Mouse (Mus musculus): Measurements from ENCODE around the gene Strap. TPM values are rescaled to one million over a fixed set of nuclear protein-coding genes. Genes with fewer than 3 reads are reported as not detected.
"Not testable (repeated sequence)": the region's sequence is repeated elsewhere in the genome, so short reads cannot be mapped to it uniquely, and the experiment has no call there.

Strap gene
- 111 and 113 TPM in 2 replicates for total RNA-seq (2021)
- long read RNA-seq, experiment 1, transcript Strap-201 (10 exons, 2,650 nt) = major isoform, 198 of 208 reads
- long read RNA-seq, experiment 1, partial matches to known transcripts = 3 of 208 reads
- long read RNA-seq, experiment 1, other reads (novel, unspliced or antisense) = 7 of 208 reads
- long read RNA-seq, experiment 2, transcript Strap-201 (10 exons, 2,650 nt) = major isoform, 118 of 130 reads
- long read RNA-seq, experiment 2, partial matches to known transcripts = 7 of 130 reads
- long read RNA-seq, experiment 2, other reads (novel, unspliced or antisense) = 5 of 130 reads

GRCm38 (mm10) chr6:137734846-137735609 lies at the start of gene Strap:
Gene Strap, plus strand, starts transcription at chr6:137735078.
- peak; percentile 97 for DNase-seq

DNA sequence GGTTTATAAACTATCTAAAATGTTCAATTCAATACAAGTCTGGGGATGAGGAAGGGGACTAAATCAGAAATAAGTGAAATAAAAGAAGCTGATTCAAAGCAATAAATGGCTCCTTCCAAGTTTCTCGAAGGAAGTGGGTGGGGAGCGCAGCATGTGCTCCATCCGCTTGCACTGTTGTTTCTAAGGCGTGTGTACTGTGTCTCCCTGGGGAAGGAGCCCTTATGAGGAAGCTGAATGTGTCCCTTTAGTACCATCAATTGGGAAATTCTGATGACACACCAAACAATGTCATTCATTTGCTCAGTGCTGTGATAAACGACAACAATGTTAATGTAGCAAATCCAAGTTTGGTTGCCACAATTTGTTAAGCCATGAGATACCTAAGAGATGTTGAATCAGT lies 47.2 kb upstream of the Strap start:
- DNase-seq = no peak

- no peak for DNase-seq
Observed at GRCm38 (mm10) chr6:137688079-137688478, 46.8 kb upstream of the Strap start.

GRCm38 (mm10) chr6:137688506-137689105 lies 46.3 kb upstream of the Strap start:
- DNase-seq = peak; percentile 26

DNA sequence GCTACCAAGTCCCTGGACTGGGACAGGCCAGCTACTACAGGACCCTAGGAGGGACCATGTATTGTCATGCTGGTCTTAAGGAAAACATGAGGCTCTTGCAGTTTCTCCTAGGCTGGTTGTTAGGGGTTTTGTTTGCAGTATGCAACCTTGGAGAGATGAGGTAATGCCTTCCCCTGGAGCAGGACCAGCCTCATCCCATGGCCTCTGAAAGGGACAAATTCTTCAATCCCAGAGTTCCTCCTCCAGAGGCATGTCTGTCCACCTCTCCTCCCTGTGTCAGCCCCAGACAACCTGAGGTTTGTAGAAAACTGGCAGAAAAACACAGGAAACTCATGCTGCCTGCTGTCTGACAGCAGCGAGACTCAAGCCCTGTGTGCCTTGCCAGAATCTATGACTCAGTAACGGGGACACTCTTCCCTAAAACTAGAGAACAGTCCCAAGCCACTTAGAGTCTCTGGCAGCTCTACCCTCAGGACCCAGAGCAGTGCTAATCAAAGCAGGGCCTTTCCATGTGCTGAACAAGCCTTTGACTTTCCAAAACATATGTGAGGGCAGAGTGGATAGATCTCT lies 44.2 kb upstream of the Strap start:
- peak; percentile 58 for DNase-seq

DNA sequence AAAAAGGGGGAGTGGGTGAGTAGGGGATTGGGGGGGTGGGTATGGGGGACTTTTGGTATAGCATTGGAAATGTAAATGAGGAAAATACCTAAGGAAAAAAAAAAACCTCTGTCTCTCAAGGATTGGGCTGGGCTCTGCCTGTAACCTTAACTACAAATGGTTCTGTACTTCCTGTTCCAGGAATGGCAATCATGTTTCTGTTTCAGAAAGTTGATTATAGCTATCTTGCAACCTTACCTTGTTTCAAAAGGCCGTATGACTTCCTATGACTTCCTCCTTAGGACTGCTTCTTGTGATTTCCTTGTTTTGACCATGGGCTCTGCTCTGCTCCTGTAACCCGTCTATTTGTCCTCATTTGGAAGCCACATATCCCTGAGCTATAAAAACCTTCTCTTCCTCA lies 40.6 kb upstream of the Strap start:
- DNase-seq = no peak

DNA sequence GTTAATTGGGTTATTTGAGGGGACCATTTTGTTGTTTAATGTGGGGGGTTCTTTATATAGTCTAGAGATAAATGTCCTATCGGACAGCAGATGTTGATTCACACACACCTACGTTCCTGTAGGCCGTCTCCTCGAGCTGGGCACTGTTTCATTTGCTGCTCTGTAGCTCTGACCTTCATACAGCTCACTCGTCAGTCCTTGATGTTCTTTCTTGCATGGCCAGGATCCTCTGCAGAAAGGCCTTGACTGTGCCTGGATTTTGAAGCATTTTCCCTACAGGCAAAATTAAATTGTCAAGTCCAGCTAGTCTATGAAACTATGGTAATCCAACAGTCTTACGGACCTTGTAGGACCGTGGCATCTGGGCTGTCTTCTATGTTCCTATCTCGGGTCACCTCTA lies 39.8 kb upstream of the Strap start:
- DNase-seq = peak; percentile 46

DNA sequence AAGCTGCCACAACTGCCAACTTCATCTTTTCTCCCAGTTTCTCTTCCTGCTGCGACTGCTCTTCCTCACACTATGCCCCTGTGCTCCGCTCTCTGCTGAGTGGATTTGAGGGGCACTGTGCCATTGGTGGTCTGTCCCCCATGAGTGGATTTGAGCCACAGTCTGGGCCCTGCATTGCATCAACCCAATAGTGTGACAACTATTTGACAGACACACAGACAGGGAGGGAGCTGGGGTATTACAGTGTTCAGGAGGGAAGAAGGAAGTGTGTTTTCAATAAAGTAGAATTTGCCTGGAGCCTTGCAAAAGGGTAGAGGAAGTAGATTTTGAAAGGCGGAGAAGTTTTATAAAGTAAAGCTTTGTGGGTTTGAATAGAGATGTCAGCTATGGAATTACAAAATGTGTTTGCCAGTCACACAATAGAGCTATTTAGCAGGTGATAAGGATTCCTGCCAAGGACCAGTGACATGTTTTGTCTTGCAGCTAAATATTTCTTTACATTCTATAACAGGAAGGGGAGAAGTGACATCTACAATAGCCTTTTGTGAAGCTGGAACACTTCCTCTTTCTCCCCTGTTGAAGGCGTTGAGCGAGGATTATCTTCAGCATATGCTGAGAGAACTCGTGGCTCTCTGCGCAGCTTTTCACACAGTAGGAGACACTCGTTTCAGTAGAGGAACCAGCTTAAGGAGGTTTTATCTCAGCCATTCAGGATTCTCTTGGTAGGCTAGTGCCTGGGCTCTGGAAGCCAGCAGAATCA lies 38.3 kb upstream of the Strap start:
- no peak for DNase-seq

DNA sequence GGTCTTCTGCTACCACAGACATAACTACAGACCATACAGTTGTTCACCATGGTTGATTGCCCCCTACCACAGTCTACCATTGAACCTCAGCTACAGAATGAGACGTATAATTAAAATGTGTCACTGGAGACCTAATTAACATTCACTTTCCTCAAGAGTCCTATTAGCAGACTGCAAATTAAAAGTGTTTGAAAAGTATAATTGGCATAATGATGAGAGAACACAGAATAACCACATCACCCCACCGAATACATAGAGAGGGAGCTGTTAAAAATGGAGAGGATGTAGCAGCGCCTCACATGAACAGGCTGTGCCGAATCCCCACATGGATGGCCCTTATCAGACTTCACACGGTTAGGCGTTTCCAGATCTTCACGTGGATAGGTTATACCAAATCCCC lies 35.4 kb upstream of the Strap start:
- DNase-seq = no peak

GRCm38 (mm10) chr6:137702186-137702585 lies 32.7 kb upstream of the Strap start:
- no peak for DNase-seq

DNA sequence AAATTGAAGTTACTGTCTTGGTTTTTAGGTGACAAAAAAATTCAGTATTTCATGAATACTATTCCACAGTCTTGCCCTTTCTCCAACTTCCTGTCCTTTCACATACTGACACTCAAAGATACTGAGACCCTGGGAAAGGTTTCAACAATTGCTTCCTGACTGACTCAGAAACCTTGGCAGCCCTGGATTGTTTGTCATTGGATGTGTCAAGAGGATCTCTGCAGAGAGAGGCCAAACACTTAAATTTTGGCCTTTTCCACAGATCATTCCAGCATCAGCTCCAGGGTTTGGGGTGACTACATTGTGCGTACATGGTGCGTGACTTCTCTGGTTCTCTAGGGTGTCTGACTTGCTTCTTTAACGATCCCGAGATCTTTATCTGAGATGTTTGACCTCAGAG lies 32.0 kb upstream of the Strap start:
- DNase-seq = peak; percentile 75

GRCm38 (mm10) chr6:137703431-137703830 lies 31.4 kb upstream of the Strap start:
- DNase-seq = no peak

GRCm38 (mm10) chr6:137704300-137704939 lies 30.5 kb upstream of the Strap start:
- no peak for DNase-seq

- no peak for DNase-seq
Observed at GRCm38 (mm10) chr6:137706209-137706608, 28.7 kb upstream of the Strap start.

DNA sequence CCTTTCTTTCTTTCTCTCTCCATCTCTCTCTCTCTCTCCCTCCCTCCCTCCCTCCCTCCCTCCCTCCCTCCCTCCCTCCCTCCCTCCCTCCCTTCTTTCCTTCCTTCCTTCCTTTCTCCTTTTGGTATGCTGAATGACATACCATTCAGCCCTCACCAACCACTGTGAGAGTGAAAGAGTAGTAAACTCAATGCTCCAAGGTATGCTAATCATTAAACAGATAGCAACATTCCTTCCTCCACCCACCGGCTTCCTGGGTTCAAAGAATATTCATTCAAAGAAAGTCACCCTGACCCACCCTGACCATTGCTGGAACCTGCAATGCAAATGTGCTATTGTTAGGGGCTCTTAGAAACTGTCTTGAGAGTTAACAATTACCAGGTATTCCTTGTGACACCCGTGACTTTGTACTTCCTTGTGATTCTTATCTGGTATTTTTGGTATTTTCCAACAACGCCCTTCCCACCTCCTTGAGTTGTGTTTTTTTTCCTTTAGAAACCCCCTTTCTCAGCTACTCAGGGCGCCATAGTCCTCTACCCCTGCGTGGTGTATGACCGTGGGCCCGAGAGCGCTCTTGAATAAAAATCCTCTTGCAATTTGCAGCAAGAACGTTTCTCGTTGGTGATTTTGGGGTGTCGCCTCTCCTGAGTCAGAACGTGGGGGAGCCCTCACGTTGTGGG lies 26.0 kb upstream of the Strap start:
- DNase-seq = not testable (repeated sequence)

DNA sequence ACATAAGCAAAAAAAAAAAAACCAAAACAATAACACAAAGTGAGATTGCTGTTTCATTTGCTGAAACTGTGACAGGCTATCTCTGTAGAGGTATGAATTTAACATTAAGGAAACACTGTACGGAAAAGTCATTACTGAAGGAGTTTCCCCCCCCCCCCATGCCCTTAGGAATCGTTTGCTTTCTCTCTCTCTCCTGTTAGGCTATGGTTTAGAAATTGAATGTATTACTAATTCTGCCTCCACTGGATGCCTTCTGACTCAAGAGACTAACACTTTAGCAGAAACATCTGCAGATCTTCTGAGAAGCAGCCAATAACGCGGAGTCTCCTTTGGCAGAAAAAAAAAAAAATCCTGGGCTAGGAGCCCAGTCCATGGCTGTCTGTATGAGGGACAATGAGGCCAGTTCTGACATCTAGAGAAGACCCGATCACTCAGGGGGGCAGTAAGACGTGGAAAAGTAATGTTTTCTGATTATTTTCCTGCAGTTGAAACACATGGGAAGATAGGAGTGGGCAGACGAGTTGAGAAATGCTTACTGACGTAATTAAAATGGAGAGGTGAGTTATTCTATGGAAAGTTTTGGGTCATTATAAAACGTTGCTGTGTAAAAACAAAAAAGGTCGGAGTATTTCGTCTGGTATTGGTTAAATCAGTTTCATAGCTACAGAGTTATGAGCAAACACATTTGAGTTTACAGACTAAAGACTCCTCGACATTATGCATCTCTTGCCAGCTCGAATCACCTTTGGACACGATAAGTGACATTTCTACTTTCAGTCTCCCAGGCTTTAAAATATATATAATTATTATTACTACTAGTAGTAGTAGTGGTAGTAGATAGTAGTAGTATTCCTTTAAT lies 24.5 kb upstream of the Strap start:
- DNase-seq = no peak

- no peak for DNase-seq
Observed at GRCm38 (mm10) chr6:137712654-137713309, 22.1 kb upstream of the Strap start.

GRCm38 (mm10) chr6:137713310-137713664 lies 21.6 kb upstream of the Strap start:
- DNase-seq = no peak

GRCm38 (mm10) chr6:137716802-137717201 lies 18.1 kb upstream of the Strap start:
- no peak for DNase-seq

Measured in adrenal gland, postnatal 14 days (tissue).